Mouse (Mus musculus): ENCODE measurements around the gene Cby1.

DNA sequence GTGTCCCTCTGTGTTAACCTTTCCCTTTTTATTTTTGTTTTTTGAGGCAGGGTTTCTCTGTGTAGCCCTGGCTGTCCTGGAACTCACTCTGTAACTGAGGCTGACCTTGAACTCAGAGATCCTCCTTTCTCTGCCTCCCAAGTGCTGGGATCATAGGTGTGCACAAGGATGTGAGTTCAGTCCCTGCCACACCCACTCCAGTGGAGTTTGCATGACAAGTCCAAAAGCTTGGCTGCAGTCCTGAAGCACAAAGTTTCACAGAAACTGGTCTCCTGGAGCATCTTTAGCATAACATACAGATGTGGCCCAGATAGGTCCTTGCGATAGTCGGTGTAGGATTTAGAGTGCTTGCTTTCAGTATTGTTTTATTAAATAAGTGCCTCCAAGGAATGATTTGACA, 49.8 kb upstream of the Cby1 start:
- TF ChIP-seq CTCF (IDR thresholded peaks at IDR 0.05; ENCODE audit: low read depth) (no peak), EP300 (IDR thresholded peaks at IDR 0.05; ENCODE audit: low read depth) (no peak)

Data from liver, embryonic 14.5 days (tissue).